Mouse (Mus musculus) kidney, adult 2 months (tissue): ENCODE measurements around the gene Epo.

Experiments
- CTCF ChIP-seq: fragments of 200-500 bp; conservative IDR thresholded peaks from 2 replicates; pipeline ENCODE4 v1.5.1; 2011; ENCODE audit warnings: low read depth, mild to moderate bottlenecking, control low read depth, low read length, moderate library complexity, mixed read lengths; ENCODE audit not compliant: insufficient read depth, insufficient read length
- POLR2A ChIP-seq: fragments of 200-500 bp; IDR thresholded peaks from one replicate; pipeline ENCODE4 v1.6.1; 2011; ENCODE audit warnings: low read depth, low read length, control low read depth

GRCm38 (mm10) chr5:137532131-137532807 lies 773 bp downstream of the Epo start:
- TF ChIP-seq CTCF (no peak), POLR2A (no peak)
